In the genomic region with DNA sequence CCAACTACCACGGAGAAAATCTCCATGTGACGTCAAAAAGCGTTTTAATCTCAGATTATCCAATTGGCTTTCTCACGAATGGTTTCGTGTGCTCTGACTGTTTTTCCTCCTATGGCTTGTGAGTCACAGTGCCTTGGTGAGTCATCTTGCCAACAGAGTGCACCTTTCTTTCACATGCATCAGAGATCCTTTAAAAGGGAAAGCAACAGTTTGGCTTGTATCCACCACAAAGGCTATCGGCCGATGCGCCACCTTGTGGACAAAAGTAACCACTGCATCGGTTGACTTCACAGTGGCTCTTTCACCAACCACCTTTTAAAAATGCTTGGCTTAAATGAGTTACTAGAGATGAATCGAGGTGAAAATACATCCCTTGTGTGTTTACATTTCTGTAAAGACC, we compare ENCODE assay signal across 9 mouse cellular contexts.
A peak's percentile ranks its signal among the peaks of the same experiment; 100 is the strongest.
DNase-seq lines count a peak whose midpoint lies in the region; ATAC-seq lines count a peak whose summit lies in the region.
"Had no signal": no experiment of that assay in that cellular context is flagged by ENCODE, and none has a peak within 500 bp of the region (broad histone marks: within the 10 kb centered on the region; RNA-seq: fewer than 3 reads in every experiment).

No protein-coding gene starts in this region.

- H3K9me3 ChIP-seq in liver, embryonic 11.5 days (ENCODE audit: control insufficient read depth, low read length): no peaks in the 10 kb centered on the region
- no peaks in the 10 kb centered on the region for H3K9me3 ChIP-seq in neural tube, embryonic 14.5 days (ENCODE audit: control insufficient read depth, low read length)
- H3K9me3 ChIP-seq: limb, embryonic 15.5 days had no signal

- peak; percentile 40 for DNase-seq in A20 (ENCODE audit: low read depth, low spot score)
- DNase-seq in R1 (ENCODE audit: low read depth, low spot score): peak; percentile 51
- peak; percentile 80 to 88 for DNase-seq in cerebellum, postnatal 10 days
- peak; percentile 66 to 74 for DNase-seq in frontal cortex, postnatal 25 days (ENCODE audit: low spot score in 2 of 2)
- peak; percentile 76 for DNase-seq in kidney, adult 9 months
- DNase-seq in liver, embryonic 11.5 days (ENCODE audit: low spot score): peak; percentile 51
- DNase-seq in thymus, postnatal 36 days: peak; percentile 22 to 35

- H3K27ac ChIP-seq in liver, embryonic 11.5 days (ENCODE audit: low read depth, low read length): no peak overlapping the region
- no peak overlapping the region for H3K27ac ChIP-seq in neural tube, embryonic 14.5 days (ENCODE audit: low read depth, low read length)
- H3K27ac ChIP-seq: limb, embryonic 15.5 days had no signal

- H3K4me2 ChIP-seq in liver, embryonic 11.5 days: no peak overlapping the region
- H3K4me2 ChIP-seq in neural tube, embryonic 14.5 days (ENCODE audit: low read depth, low read length): no peak overlapping the region
- H3K4me2 ChIP-seq: limb, embryonic 15.5 days had no signal

- no peaks in the 10 kb centered on the region for H3K36me3 ChIP-seq in liver, embryonic 11.5 days (ENCODE audit: control insufficient read depth, insufficient read depth, low read length)
- no peaks in the 10 kb centered on the region for H3K36me3 ChIP-seq in neural tube, embryonic 14.5 days (ENCODE audit: control insufficient read depth, insufficient read depth, low read length)
- H3K36me3 ChIP-seq: limb, embryonic 15.5 days had no signal

- H3K4me3 ChIP-seq in liver, embryonic 11.5 days (ENCODE audit: low read depth, low read length): no peak overlapping the region
- H3K4me3 ChIP-seq in neural tube, embryonic 14.5 days (ENCODE audit: low read depth, low read length): no peak overlapping the region
- H3K4me3 ChIP-seq: limb, embryonic 15.5 days had no signal

- H3K27me3 ChIP-seq in liver, embryonic 11.5 days (replicated peaks; ENCODE audit: control insufficient read depth, insufficient read depth, low read length): no peaks in the 10 kb centered on the region
- H3K27me3 ChIP-seq in neural tube, embryonic 14.5 days (ENCODE audit: control insufficient read depth, insufficient read depth, low read length): no peaks in the 10 kb centered on the region
- H3K27me3 ChIP-seq: limb, embryonic 15.5 days had no signal

- 34% methylated on average over 10 of the region's 10 CpGs for WGBS in liver, embryonic 11.5 days
- WGBS in neural tube, embryonic 14.5 days: 31% methylated on average over 10 of the region's 10 CpGs

- no peaks in the 10 kb centered on the region for H3K4me1 ChIP-seq in liver, embryonic 11.5 days (replicated peaks; ENCODE audit: control insufficient read depth, insufficient read depth, low read length)
- H3K4me1 ChIP-seq in neural tube, embryonic 14.5 days (ENCODE audit: control insufficient read depth, insufficient read depth, low read length): no peaks in the 10 kb centered on the region; the same call in none of the 2 replicates

- ATAC-seq in liver, embryonic 11.5 days (replicated peaks; ENCODE audit: low FRiP score): no peak
- peak; percentile 67; the same call in 1 of the 2 replicates for ATAC-seq in neural tube, embryonic 14.5 days (ENCODE audit: low read depth)

- H3K9ac ChIP-seq in liver, embryonic 11.5 days (ENCODE audit: low read depth, low read length): no peak overlapping the region
- H3K9ac ChIP-seq in neural tube, embryonic 14.5 days (replicated peaks; ENCODE audit: low read depth, low read length): no peak overlapping the region
- H3K9ac ChIP-seq: limb, embryonic 15.5 days had no signal

Comparison
In these comparisons a context has a peak if more than half of its experiments do, and no peak if none do; other contexts are left out.
1. DNase-seq: peak in every context shown above with its lines; median percentile 84 in cerebellum, postnatal 10 days; 76 in kidney, adult 9 months; 70 in frontal cortex, postnatal 25 days; 51 in R1; 51 in liver, embryonic 11.5 days; 40 in A20; 28 in thymus, postnatal 36 days.